Mouse (Mus musculus) fat pad, adult 2 months (tissue): Measurements from ENCODE around the gene Tmem232.
"Not testable (repeated sequence)": the region's sequence is repeated elsewhere in the genome, so short reads cannot be mapped to it uniquely, and the experiment has no call there.

Source experiments
- DNase-seq: peaks from one replicate; pipeline ENCODE4 v3.0.0-alpha.2; 2011; ENCODE audit warnings: low read depth, low spot score; ENCODE audit errors: extremely low read depth

Tmem232 gene

DNA sequence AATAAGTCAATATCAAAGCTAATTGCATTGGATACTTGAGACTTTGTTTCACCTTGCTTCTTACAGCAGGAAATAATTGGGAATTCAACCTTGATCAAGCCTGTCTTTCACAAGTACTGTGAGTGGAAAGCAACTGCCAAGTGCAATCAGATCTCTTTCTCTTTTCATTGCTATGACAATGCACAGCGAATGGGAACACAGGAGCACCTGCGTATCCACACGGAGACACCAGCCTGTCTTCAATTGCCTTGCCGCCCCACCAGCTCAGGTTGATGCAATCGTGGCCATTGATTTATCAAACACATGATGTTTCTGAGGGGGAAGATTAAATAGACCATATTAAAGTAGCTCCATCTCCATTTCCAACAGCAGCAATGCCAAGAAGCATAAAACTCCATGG is 296.9 kb downstream of the Tmem232 start:
- no peak for DNase-seq

- DNase-seq = no peak
These were observed 315.1 kb downstream of the Tmem232 start for GRCm38 (mm10) chr17:65225347-65225916.

DNA sequence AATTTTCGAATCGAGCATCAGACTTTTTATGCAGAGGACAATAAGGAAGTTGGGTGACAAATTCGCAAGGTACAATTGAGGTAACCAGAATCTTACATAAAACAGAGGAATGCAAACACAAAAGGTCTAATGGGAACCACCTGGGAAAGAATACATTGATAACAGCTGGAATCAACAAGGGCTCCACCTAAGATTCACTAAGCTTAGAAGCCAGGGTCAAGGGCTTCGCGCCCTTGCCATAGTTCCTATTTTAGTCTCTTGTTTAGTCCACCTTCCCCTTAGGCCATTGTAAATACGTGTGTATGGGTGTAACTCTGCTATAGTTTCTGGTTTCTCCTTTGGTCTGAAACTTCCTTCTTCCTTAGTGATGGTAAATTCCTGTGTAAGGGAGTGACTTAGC is 318.9 kb downstream of the Tmem232 start:
- not testable (repeated sequence) for DNase-seq
